Mouse (Mus musculus): Measurements from ENCODE around the gene Olfr173.

The Olfr173 gene

GRCm38 (mm10) chr16:58800168-58800567, at the start of gene Olfr173:
Gene Olfr173 (minus strand): TSS chr16:58800268.
- no peak for DNase-seq (ENCODE audit: low spot score in 2 of 2)

GRCm38 (mm10) chr16:58826732-58827319, 26.8 kb upstream of the Olfr173 start, which contains the start of gene Olfr175-ps1:
Gene Olfr175-ps1 (minus strand): TSS chr16:58826782.
- no peak for DNase-seq (ENCODE audit: low spot score in 2 of 2)

- no peak for DNase-seq (ENCODE audit: low spot score in 2 of 2)
Observed at GRCm38 (mm10) chr16:58763076-58763475, 37.0 kb downstream of the Olfr173 start, which contains the start of gene Olfr172. Gene Olfr172 (minus strand): TSS chr16:58763176.

- no peak for DNase-seq (ENCODE audit: low spot score in 2 of 2)
Observed at GRCm38 (mm10) chr16:58756191-58756590, 43.9 kb downstream of the Olfr173 start.

- no peak for DNase-seq (ENCODE audit: low spot score in 2 of 2)
Observed at GRCm38 (mm10) chr16:58751314-58751713, 48.8 kb downstream of the Olfr173 start.

GRCm38 (mm10) chr16:58746715-58747114, 53.4 kb downstream of the Olfr173 start:
- DNase-seq (ENCODE audit: low spot score in 2 of 2) = no peak

All from spleen, postnatal 14 days (tissue).